Mouse (Mus musculus) MN1 (cell line): ENCODE data around the gene C5ar2.

Experiments
- DNase-seq: peaks from one replicate; pipeline ENCODE4 v3.0.0-alpha.2; 2016; ENCODE audit warnings: low spot score

C5ar2 gene

GRCm38 (mm10) chr7:16197166-16197565 is 46.8 kb downstream of the C5ar2 start:
- no peak for DNase-seq

GRCm38 (mm10) chr7:16196616-16197015 is 47.3 kb downstream of the C5ar2 start:
- DNase-seq: no peak

GRCm38 (mm10) chr7:16193702-16194101 is 50.3 kb downstream of the C5ar2 start:
- no peak for DNase-seq

- DNase-seq: peak; percentile 79
Observed at GRCm38 (mm10) chr7:16192315-16192714, 51.6 kb downstream of the C5ar2 start.

GRCm38 (mm10) chr7:16187494-16187893 is 56.5 kb downstream of the C5ar2 start:
- DNase-seq: no peak
